Mouse (Mus musculus) telencephalon, adult 2 months (tissue): ENCODE results near the gene Kcng4.

ENCODE experiments used
- DNase-seq: peaks from one replicate; pipeline ENCODE4 v3.0.0-alpha.2; 2011; ENCODE audit warnings: low read depth, low spot score

Gene Kcng4

GRCm38 (mm10) chr8:119641058-119641457 lies 5.6 kb upstream of the Kcng4 start:
- DNase-seq, result no peak

- no peak for DNase-seq
These were observed 4.3 kb upstream of the Kcng4 start for GRCm38 (mm10) chr8:119639798-119640197.

- DNase-seq, result no peak
These were observed 2.8 kb upstream of the Kcng4 start for GRCm38 (mm10) chr8:119638261-119638660.

DNA sequence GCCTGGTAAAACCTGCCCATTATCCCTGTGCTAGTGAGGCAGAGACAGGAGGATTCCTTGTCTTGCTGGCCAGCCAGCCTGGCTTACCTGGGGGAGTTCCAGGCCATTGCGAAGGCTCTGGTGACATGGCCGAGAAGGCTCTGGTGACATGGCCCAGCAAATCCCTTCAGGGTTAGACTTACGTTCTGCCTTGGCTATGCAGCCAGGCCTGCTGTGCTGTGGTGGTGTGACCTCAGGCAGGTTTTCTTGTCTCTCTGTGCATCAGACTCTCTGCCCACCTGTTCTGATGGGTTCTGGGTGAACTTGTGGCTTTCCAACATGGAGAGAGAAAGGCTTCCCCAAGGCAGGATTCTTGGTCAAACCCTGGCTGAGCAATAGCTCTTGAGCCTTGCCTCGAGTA lies 1.9 kb upstream of the Kcng4 start:
- no peak for DNase-seq

DNA sequence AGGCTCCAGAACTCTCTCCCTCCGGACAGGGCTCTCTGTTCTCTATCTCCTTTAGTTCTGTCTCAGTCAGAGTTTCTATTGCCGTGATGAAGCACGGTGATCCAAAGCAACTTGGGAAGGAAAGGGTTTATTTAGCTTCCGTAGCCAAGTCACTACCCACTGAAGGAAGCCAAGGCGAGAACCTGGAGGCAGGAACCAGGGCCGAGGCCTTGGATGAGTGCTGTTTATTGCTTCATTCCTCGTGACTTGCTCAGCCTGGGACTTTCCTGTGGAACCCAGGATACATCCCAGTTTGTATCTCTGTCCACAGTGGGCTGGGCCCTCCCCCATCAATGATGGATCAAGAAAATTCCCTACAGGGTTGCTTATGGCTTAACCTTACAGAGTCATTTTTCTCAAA lies 1.3 kb upstream of the Kcng4 start:
- DNase-seq, result no peak

- DNase-seq, result no peak
These were observed 478 bp upstream of the Kcng4 start for GRCm38 (mm10) chr8:119635958-119636357.

- DNase-seq, result no peak
These were observed 704 bp downstream of the Kcng4 start for GRCm38 (mm10) chr8:119634616-119635336.

DNA sequence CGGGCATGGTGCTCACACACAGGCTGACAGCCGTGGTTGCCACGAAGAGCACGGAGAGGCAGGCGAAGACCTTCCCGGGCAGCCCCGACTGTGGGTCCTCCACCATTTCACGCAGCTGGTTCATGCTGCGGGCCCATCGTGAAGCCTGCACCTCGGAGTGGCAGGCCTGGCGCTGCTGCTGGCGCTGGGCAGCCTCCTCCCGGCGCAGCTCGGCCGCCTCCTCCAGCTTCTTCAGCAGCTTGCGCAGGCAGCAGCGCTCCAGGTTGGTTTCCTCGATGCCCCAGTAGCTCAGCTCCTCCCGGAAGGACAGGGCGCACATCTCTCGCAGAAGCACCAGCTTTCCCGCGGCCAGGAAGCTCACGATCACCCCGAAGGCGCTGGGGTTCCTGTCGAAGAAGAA lies 2.6 kb downstream of the Kcng4 start:
- no peak for DNase-seq

DNA sequence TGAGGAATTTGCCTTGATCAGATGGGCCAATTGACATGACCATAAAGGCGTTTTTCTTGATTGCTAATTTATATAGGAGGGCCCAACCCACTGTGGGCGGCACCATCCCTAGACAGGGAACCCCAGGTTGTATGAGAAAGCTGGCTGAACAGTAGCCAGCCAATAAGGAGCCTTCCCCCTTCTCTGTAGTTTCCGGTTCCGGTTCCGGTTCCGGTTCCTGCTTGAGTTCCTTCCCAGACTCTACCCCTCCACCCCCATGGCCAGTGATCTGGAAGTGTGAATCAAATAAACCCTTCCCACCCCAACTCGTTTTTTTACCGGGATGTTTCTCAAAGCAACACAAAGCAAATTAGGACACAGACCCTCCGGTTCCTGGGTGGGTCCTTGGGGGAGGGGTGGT lies 3.2 kb downstream of the Kcng4 start:
- DNase-seq, result no peak

GRCm38 (mm10) chr8:119630841-119631240 lies 4.6 kb downstream of the Kcng4 start:
- no peak for DNase-seq

- no peak for DNase-seq
These were observed 7.7 kb downstream of the Kcng4 start for GRCm38 (mm10) chr8:119627613-119628359.

- DNase-seq, result no peak
These were observed 8.3 kb downstream of the Kcng4 start for GRCm38 (mm10) chr8:119627199-119627598.

- DNase-seq, result no peak
These were observed 9.7 kb downstream of the Kcng4 start for GRCm38 (mm10) chr8:119625788-119626187.

DNA sequence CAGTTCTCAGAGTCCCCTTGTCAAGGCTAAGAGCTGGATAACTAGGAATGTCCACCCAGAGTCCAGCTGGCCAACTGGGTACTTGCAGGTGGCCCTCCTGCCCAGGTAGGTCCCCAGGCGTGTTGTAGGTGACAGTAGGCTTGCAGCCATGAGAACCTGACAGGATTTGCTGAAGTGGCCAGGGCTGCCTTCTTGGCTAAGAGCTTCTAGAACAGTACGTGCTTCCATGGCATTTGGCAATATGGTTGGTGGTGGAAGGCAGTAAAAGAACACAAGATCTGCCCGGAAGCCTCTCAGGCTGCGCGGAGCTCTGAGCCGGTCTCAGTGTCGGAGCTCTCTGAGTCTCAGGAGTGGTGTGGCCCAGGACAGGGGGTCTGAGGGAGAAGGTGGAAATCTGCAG lies 10.6 kb downstream of the Kcng4 start:
- DNase-seq, result no peak

DNA sequence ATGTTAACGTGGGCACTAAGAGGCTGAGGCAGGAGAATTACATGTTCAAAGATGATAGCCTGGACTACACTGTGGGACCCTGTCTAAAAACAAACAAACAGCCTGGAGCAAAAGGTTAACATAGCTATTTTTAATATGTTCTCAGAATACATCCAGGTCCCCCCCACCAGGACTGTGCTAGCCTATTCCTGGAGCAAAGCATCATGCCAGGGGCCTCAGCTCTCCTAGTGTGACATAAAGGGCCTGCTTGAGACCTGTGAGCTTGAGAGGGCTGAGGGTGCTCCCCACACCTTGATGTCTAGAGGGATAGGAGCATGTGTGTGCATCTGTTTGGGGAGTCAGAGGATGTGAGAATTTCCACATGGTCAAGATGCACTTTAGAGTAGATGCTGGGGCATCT lies 11.7 kb downstream of the Kcng4 start:
- no peak for DNase-seq

DNA sequence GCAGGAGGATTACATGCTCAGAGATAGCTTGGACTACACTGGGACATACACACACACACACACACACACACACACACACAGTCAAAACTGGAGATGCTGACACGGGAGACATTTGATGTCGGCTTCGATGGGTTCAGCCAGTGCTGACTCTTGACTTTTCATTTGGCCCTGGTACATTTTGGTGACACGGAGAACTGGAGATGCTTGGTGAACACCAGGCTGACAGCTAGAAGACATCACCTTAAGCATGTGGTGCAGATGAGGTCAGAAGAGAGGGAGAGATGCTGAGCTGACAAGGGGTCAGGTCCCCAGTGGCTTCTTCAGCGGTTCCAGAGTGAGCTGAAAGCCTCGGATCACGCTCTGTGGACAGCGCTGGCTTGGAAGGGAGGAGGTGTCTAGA lies 12.4 kb downstream of the Kcng4 start:
- DNase-seq, result no peak

- DNase-seq, result no peak
These were observed 12.9 kb downstream of the Kcng4 start for GRCm38 (mm10) chr8:119622555-119622954.

- DNase-seq, result no peak
These were observed 14.5 kb downstream of the Kcng4 start for GRCm38 (mm10) chr8:119620848-119621465.

DNA sequence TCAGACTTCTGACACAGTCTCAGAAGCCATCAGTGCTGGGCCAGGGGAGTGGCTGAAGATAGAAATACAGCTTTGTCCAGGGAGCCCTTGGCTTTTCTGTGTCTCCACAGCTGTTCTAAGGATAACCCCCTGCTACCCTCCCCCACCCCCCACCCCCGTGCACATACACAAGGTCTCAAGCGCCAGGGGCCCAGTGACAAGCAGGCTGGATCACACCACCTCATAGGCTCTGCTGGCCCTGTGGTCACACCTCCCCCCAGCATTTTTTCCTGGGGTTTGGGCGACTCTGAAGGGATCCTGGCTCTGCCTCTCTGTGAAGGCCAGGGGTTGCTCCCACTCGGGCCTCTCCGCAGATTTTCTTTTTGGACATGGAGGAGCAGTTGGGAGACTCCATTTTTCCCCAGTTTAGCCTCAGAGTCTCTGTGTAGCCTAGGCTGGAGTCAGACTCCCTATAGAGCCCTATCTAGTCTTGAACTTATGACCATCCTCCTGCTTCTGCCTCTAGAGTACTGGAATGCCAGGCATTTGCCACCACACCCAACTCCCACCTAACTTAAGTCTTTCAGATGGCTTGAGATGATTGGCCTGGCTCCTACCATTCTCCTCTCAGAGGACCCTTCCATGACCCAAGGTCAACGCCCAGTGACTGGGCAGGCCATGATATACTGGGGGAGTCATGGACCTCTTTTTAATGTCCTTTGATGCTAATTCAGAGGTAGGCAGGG lies 15.2 kb downstream of the Kcng4 start:
- no peak for DNase-seq

DNA sequence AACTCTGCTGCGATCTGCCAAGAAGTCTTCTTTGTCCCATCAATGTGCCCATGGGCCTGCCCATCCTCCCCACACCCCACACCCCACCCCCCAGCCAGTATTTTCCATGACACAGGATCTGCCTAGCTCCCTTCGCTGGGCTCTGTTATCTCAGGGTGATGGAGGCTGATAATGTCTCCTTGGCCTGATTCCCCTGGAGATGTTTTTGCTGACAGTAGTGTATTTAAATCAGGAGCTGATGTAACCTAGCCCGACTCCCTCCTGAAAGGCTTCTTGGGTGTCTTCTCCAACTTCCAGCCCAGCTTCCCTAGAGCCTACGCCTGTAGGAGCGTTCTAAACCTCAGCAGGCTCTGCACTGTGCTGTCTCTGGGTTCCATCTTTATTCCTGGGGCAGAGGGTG lies 16.6 kb downstream of the Kcng4 start:
- DNase-seq, result no peak

DNA sequence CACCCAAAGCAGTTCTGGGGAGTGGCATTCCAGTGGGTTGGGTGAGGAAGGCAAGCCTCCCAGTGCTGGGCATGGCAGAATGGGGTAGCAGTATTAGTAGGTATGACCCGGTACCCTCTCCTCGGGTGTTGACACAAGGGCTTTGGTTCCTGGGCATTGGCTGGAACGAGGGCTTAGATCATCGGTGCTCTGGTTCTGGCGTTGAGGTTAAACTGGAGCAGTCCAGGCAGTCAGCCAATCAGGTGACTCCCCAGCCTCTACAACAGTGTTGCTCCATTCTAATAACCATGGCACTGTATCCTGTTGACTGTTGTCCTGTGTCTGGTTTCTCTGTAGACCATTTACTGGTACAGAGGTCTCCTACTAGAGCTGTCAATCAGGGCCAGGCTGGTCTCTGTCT lies 17.9 kb downstream of the Kcng4 start:
- DNase-seq, result no peak

- DNase-seq, result no peak
These were observed 18.7 kb downstream of the Kcng4 start for GRCm38 (mm10) chr8:119616811-119617210.
